14 mouse cellular contexts compared by ENCODE assay signal in genomic region chr6:46675081-46675480, GRCm38 (mm10).
"Had no signal": no experiment of that assay in that cellular context is flagged by ENCODE, and none has a peak within 500 bp of the region (broad histone marks: within the 10 kb centered on the region; RNA-seq: fewer than 3 reads in every experiment).

No protein-coding gene starts in this region.

- H3K4me3 ChIP-seq: layer of hippocampus, adult 2 months; limb, embryonic 10.5 days; liver, embryonic 15.5 days; midbrain, embryonic 13.5 days; neural tube, embryonic 13.5 days had no signal

- DNase-seq: kidney, postnatal 10 days; kidney, postnatal 4 days; lung, adult 2 months; lung, postnatal 36 days; right cerebral cortex, postnatal 14 days; thymus, postnatal 4 days had no signal

- H3K36me3 ChIP-seq: limb, embryonic 10.5 days; liver, embryonic 15.5 days; midbrain, embryonic 13.5 days; neural tube, embryonic 13.5 days had no signal

- H3K9me3 ChIP-seq: limb, embryonic 10.5 days; liver, embryonic 15.5 days; midbrain, embryonic 13.5 days; neural tube, embryonic 13.5 days had no signal

- H3K9ac ChIP-seq: liver, embryonic 15.5 days; midbrain, embryonic 13.5 days; neural tube, embryonic 13.5 days had no signal

- H3K4me1 ChIP-seq: limb, embryonic 10.5 days; liver, embryonic 15.5 days; midbrain, embryonic 13.5 days; neural tube, embryonic 13.5 days had no signal

- ATAC-seq: lung, postnatal 0 days; midbrain, embryonic 13.5 days had no signal

- H3K4me2 ChIP-seq: liver, embryonic 11.5 days; liver, embryonic 15.5 days; midbrain, embryonic 13.5 days; neural tube, embryonic 13.5 days had no signal

- H3K27me3 ChIP-seq: liver, embryonic 15.5 days; midbrain, embryonic 13.5 days; neural tube, embryonic 13.5 days had no signal

- H3K27ac ChIP-seq: layer of hippocampus, adult 2 months; limb, embryonic 10.5 days; liver, embryonic 15.5 days; midbrain, embryonic 13.5 days; neural tube, embryonic 13.5 days; stomach, postnatal 0 days had no signal
